Mouse (Mus musculus): ENCODE results near the gene Gabbr2.

The Gabbr2 gene

GRCm38 (mm10) chr4:46832834-46833544 lies 158.7 kb downstream of the Gabbr2 start:
- ATAC-seq (ENCODE audit: insufficient number of reproducible peaks, low FRiP score, low TSS enrichment): no peak

GRCm38 (mm10) chr4:46829656-46830055 lies 162.0 kb downstream of the Gabbr2 start:
- no peak for ATAC-seq (ENCODE audit: insufficient number of reproducible peaks, low FRiP score, low TSS enrichment)

GRCm38 (mm10) chr4:46828141-46828571 lies 163.5 kb downstream of the Gabbr2 start:
- 0 out of 2 replicates have a peak, but pooled peaks have one; percentile 47 for ATAC-seq (ENCODE audit: insufficient number of reproducible peaks, low FRiP score, low TSS enrichment)

DNA sequence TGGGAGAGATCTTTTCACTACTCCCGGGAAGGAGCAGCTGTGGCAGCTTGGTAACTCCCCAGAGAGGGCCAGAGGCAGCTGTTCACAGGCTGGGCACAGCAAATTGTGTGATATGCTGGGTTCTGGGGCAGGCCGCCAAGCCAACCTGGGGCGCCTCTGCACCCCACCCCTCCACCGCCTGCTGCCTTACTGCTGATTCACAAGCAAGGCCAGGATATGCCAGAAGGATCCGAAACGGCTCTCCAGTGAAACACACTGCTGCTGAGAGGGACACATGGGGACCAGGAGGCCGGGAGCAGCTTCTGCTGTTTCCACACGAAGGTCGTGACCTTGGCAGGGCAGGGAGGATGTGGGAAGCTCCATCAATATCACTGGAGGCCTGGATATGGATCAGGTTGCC lies 164.2 kb downstream of the Gabbr2 start:
- no peak for ATAC-seq (ENCODE audit: insufficient number of reproducible peaks, low FRiP score, low TSS enrichment)

DNA sequence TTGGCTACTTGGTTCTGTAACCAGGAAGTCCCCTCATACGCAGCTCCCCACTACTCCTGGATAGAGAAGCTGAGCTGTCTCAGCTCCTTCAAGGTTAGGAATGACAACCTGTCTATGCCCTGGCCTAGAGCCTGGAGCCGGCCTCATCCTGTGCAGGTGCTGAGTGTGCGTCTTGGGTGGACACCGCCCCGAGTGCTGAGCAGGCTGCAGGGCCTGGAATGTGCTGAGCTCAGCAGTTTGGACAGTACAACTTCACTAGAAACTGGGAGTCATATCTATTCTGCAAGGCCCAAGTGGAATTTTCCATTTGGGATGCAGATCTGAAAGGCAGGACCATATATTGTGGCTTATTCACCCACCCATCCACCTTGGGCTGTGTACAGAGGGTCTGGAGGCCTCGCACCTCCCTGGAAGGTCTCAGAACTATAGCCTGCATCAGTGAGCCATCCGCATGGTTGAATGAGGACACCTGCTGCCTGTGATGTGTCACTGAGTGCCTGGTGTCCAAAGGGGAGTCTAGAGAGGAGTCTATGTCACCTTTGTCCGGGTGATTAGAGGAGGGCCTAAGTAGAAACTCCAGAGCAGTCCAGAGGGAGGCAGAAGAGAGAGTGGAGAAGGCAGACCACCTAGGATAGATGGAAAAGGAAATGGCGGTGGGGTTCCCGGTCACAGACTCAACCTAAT lies 165.7 kb downstream of the Gabbr2 start:
- ATAC-seq (ENCODE audit: insufficient number of reproducible peaks, low FRiP score, low TSS enrichment): no peak

DNA sequence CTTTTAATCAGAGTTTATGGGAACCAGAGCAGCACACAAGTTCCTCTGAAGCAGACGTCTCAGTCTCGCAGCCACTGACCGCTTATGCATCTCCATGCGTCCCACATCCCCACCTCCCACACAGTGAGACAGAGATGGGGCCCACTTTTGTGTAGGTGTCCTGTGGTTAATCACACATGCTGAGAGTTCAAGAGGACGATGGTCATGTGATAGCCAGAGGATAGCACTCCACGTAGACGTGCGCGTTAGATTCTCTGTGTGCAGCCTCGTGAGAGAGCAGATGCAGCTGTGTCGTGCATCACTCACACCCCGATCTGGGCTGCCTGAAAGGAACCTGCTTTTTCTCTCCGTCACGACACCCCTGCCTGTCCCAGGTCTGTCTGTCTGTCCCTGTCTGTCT lies 167.9 kb downstream of the Gabbr2 start:
- ATAC-seq (ENCODE audit: insufficient number of reproducible peaks, low FRiP score, low TSS enrichment): no peak

- ATAC-seq (ENCODE audit: insufficient number of reproducible peaks, low FRiP score, low TSS enrichment): no peak
These were observed 170.0 kb downstream of the Gabbr2 start for GRCm38 (mm10) chr4:46821709-46822108.

DNA sequence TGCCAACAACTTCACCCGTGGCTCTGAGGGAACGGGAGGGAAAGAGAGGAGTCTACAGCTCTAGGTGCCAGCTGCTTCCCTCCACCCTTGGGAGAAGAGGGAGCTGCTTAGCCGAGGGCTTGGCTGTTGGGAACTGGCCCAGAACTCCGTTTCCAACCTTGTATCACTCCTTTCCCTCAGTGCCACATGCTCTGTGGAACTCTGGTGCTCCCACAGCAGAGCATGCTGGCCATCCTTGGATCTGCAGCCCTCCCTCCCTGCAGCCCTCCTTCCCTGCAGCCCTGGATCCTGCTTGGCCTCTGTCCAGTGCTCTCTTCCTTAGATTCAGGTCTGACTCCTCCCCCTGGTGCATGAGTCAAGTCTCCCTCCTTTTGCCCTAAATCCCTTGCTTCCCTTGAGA lies 176.7 kb downstream of the Gabbr2 start:
- peak; percentile 68 for ATAC-seq (ENCODE audit: insufficient number of reproducible peaks, low FRiP score, low TSS enrichment)

GRCm38 (mm10) chr4:46814236-46814635 lies 177.4 kb downstream of the Gabbr2 start:
- ATAC-seq (ENCODE audit: insufficient number of reproducible peaks, low FRiP score, low TSS enrichment): no peak

- no peak for ATAC-seq (ENCODE audit: insufficient number of reproducible peaks, low FRiP score, low TSS enrichment)
These were observed 180.5 kb downstream of the Gabbr2 start for GRCm38 (mm10) chr4:46811165-46811564.

GRCm38 (mm10) chr4:46806876-46807275 lies 184.8 kb downstream of the Gabbr2 start:
- no peak for ATAC-seq (ENCODE audit: insufficient number of reproducible peaks, low FRiP score, low TSS enrichment)

DNA sequence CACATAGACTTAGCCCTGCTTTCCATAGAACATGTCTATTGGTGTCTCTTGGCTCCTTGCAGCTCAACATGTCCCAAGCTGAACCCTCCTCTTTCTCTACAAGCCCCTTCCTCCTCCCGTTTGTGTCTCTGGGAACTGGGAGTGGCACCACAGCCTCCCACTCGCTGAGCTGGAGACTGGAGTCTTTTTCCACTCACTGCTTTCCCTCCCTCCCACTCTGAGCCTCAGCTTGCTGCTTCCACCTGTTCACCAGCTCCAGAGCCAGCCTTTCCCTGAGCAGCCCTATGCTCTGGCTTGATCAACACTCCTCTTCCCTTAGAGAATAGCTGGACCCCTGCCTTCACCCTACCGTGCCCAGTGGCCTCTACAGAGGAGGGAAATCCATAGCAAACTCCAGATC lies 185.8 kb downstream of the Gabbr2 start:
- ATAC-seq (ENCODE audit: insufficient number of reproducible peaks, low FRiP score, low TSS enrichment): peak; percentile 76

DNA sequence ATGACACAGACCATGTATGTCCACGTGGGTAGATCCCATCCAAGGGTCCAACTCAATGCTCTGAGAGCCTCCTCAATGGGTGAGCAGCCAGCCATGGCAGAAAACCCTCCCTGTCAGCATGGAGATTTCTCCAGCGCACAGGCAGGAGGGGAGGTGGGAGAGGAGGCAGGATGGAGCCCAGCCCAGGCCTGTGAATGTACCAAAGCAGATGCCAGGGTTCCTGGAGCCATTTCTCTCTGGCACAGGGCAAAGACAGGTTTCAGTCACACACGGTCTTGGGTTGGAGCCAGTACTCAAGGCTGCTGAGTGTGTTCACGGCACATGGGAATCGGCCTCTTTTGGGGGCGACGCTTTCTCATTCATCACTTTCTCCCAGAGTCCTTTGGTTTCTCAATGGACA lies 189.3 kb downstream of the Gabbr2 start:
- ATAC-seq (ENCODE audit: insufficient number of reproducible peaks, low FRiP score, low TSS enrichment): no peak

GRCm38 (mm10) chr4:46799904-46800303 lies 191.8 kb downstream of the Gabbr2 start:
- ATAC-seq (ENCODE audit: insufficient number of reproducible peaks, low FRiP score, low TSS enrichment): no peak

GRCm38 (mm10) chr4:46795707-46796106 lies 196.0 kb downstream of the Gabbr2 start:
- ATAC-seq (ENCODE audit: insufficient number of reproducible peaks, low FRiP score, low TSS enrichment): no peak

DNA sequence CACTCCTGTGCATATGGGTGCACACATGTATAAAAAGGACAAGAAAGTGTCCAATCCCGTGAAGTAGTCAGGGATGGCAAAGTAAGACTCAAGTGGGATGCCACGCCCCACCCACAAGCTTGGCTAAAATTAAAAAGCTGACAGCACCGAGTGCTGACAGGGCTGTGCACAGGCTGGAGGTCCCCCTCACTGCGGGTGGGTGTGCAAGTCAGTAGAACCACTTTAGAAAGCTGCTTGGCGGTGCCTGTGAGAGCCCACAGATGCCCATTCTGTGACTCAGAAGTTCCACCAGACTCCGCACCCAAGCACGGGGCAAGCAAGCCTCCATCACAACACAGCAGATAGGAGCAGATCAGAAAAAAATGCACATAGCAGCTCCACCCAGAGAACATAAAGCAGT lies 197.1 kb downstream of the Gabbr2 start:
- ATAC-seq (ENCODE audit: insufficient number of reproducible peaks, low FRiP score, low TSS enrichment): no peak

DNA sequence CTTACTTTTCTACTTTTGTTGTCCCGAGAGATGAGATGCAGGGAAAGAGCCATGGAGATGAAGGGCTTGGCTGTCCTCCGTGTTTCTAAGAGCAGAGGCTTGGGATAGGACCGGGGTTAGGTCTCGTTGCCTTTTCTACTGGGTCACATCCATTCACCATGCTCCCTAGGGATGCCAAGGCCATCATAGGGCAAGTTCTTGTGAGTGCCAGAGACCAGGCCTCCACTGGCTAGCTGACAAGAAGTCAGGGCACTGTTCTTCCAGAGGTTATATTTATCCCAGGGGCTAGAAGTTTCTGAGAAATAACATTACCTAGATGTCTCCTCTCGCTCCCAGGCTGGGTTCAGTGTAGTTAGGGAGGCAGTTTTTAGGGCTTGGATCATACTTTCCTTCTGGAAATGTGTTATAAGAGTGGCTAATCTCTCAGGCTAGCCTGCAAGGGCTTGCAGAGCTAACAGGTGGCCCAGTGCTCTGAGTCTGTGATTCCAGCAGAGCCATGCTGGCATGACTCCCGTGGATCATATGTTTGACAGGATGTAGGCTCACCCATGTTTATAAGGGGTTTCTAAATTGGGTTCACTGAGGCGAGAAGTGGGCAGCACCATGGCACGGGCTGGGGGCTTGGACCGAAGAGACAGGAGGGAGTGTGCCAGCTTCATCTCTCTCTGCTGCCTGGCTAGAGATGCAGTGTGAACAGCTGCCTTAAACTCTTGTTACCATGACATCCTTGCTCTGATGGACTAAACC lies 199.2 kb downstream of the Gabbr2 start:
- ATAC-seq (ENCODE audit: insufficient number of reproducible peaks, low FRiP score, low TSS enrichment): peak; percentile 19; the same call in 1 of the 2 replicates

DNA sequence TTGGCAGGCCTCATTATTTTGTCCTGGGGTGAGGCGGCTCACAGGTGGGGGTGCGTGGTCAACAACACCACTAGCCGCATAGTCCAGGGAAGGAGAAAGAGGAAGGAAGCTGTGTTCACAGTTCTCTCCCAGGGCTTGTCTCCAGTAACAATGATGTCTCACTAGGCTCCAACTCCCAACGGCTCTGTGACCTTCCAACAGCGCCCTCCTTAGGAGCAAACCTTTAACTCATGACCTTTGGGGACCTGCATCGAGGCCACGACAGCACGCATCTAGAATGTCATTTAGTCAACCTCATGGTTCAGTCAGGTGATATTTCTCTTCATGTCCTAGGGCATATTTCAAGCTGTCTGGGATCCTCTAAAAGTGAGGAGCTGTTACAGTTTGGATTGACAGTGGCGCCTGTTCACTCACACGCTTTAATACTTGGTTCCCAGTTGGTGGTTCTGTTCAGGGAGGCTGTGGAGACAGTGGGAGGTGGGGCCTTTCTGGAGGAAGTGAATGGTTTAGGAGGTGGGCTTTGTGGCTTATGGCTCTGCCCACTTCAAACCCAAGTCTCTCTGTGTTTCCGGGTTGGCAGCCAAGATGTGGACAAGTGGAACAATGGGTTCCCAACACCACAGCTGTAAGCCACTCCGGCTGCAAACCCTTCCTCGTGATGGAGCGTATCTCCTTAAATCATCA lies 200.3 kb downstream of the Gabbr2 start:
- no peak for ATAC-seq (ENCODE audit: insufficient number of reproducible peaks, low FRiP score, low TSS enrichment)

- ATAC-seq (ENCODE audit: insufficient number of reproducible peaks, low FRiP score, low TSS enrichment): no peak
These were observed 200.9 kb downstream of the Gabbr2 start for GRCm38 (mm10) chr4:46790609-46791267.

- no peak for ATAC-seq (ENCODE audit: insufficient number of reproducible peaks, low FRiP score, low TSS enrichment)
These were observed 207.1 kb downstream of the Gabbr2 start for GRCm38 (mm10) chr4:46784430-46785049.

Data from cerebellum, adult (tissue).